Mouse (Mus musculus): ENCODE measurements around the gene Rfc4.
"Not testable (repeated sequence)": the region's sequence is repeated elsewhere in the genome, so short reads cannot be mapped to it uniquely, and the experiment has no call there.

Rfc4 gene

GRCm38 (mm10) chr16:23103038-23103745, 24.3 kb downstream of the Rfc4 start:
- peak; percentile 39 for DNase-seq (ENCODE audit: low read depth)

GRCm38 (mm10) chr16:23102340-23103037, 25.0 kb downstream of the Rfc4 start:
- peak; percentile 72 for DNase-seq (ENCODE audit: low read depth)

- no peak for DNase-seq (ENCODE audit: low read depth)
These were observed 26.9 kb downstream of the Rfc4 start for GRCm38 (mm10) chr16:23100613-23101012.

- peak; percentile 39 for DNase-seq (ENCODE audit: low read depth)
These were observed 27.4 kb downstream of the Rfc4 start for GRCm38 (mm10) chr16:23100099-23100575.

- peak; percentile 63 for DNase-seq (ENCODE audit: low read depth)
These were observed 27.9 kb downstream of the Rfc4 start for GRCm38 (mm10) chr16:23099632-23100031.

GRCm38 (mm10) chr16:23098105-23098452, 29.5 kb downstream of the Rfc4 start:
- DNase-seq (ENCODE audit: low read depth) = not testable (repeated sequence)

- not testable (repeated sequence) for DNase-seq (ENCODE audit: low read depth)
These were observed 30.0 kb downstream of the Rfc4 start for GRCm38 (mm10) chr16:23097290-23098104.

DNA sequence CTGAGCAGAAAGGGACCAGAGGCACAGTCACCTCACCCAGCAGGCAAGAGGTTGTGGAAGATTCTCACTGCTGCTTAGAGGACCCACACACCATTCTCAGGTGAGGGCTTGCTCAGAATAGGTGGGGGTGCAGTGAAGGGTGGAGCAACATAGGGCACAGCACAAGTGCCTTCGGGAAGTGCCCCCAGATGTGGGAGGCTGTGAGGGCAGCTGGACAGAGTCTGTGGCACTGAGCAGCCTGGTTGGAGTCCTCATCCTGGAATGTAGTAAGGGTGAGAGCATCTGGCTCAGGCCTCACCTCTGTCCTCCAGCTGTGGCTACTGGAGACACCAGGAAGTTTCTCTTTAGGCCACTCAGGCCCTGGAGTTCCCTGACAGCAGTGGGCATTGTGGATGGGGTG, 30.7 kb downstream of the Rfc4 start:
- not testable (repeated sequence) for DNase-seq (ENCODE audit: low read depth)

GRCm38 (mm10) chr16:23095581-23095980, 32.0 kb downstream of the Rfc4 start:
- not testable (repeated sequence) for DNase-seq (ENCODE audit: low read depth)

- no peak for DNase-seq (ENCODE audit: low read depth)
These were observed 33.4 kb downstream of the Rfc4 start for GRCm38 (mm10) chr16:23094136-23094535.

GRCm38 (mm10) chr16:23093321-23093953, 34.1 kb downstream of the Rfc4 start:
- DNase-seq (ENCODE audit: low read depth) = no peak

DNA sequence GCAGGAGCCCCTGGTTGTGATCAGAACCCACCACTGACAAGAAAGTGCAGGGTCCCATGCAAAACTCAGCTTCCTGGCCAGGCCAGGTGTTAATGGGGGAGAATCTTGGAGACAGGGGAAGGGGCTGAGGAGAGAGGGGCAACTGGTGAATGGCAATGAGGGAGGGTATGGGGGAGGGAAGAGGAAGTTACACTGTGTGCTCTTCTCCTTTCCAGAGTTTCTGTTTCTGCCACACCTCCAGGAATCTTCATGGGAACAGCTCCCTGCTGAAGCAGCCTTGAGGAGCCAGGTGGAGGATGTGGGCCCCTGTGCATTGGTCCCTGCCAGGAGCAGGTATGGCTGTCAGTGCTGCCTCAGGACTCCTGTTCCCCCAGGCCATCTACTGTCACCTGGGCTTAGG, 36.2 kb downstream of the Rfc4 start:
- not testable (repeated sequence) for DNase-seq (ENCODE audit: low read depth)

DNA sequence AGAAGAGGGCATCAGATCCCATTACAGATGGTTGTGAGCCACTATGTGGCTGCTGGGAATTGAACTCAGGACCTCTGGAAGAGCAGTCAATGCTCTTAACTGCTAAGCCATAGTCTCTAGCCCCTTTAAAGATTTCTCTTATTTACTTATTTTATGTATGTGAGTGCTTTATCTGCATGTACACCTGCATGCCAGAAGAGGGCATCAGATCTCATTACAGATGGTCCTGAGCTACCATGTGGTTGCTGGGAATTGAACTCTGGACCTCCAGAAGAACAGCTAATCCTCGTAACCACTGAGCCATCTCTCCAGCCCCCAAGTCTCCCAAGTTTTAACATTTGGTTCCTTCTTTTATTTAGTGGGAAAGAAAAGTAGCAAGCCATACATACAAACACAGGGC, 39.0 kb downstream of the Rfc4 start:
- DNase-seq (ENCODE audit: low read depth) = peak; percentile 39

DNA sequence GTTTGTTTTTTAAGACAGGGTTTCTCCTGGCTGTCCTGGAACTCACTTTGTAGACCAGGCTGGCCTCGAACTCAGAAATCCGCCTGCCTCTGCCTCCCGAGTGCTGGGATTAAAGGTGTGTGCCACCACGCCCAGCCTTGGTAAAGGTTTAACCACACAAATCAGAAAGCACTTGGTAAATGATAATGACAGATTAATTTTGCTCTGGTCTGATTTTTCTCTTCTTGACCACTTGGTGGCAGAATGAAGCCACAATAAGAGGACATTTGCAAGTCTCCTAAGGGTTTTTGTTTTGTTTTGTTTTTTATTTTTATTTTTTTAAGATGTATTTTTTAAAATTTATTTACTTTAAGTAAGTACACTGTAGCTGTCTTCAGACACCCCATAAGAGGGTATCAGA, 39.8 kb downstream of the Rfc4 start:
- DNase-seq (ENCODE audit: low read depth) = peak; percentile 64

DNA sequence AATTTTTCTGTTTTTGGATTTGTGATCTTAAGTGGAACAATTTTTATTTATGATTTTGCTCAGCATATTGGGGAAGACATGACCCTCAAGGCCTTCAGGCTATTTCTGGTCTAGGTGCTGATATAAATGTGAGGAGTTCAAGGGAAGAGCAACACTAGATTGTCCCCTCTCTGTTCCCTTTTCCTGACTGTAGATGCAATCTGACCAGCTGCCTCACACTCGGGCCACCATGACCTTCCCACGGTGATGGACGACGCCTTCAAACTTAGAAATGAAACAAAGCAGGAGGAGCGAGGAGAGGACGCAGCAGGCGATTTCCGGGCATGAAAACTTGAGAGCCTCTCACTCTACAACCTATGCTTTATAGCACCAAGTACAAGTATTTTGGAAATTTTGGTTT, 40.4 kb downstream of the Rfc4 start:
- not testable (repeated sequence) for DNase-seq (ENCODE audit: low read depth)

- not testable (repeated sequence) for DNase-seq (ENCODE audit: low read depth)
These were observed 50.0 kb downstream of the Rfc4 start for GRCm38 (mm10) chr16:23077516-23077915.
